Mouse (Mus musculus) kidney, embryonic 16.5 days (tissue): Measurements from ENCODE around the gene AU015836. TPM values are rescaled to one million over a fixed set of nuclear protein-coding genes. Genes with fewer than 3 reads are reported as not detected.
"Not testable (repeated sequence)": the region's sequence is repeated elsewhere in the genome, so short reads cannot be mapped to it uniquely, and the experiment has no call there.

Experiments
- ATAC-seq: fragments of 200-750 bp; cut with Nextera tagmentation; 2 replicates; pipeline ENCODE4 v1.8.0; 2017; ENCODE audit warnings: moderate TSS enrichment; ENCODE audit not compliant: low FRiP score, low TSS enrichment
- H3K27ac ChIP-seq: fragments of 300-500 bp; sonication (generic); 2 replicates; pipeline ENCODE4 v1.5.1; 2014; ENCODE audit warnings: low read length
- H3K27me3 ChIP-seq: fragments of 300-500 bp; sonication (generic); 2 replicates; pipeline ENCODE4 v1.6.1; 2014; ENCODE audit warnings: low read length, control low read depth, mixed read lengths; ENCODE audit not compliant: insufficient read depth
- H3K36me3 ChIP-seq: fragments of 300-500 bp; sonication (generic); 2 replicates; pipeline ENCODE4 v1.6.1; 2014; ENCODE audit warnings: low read length, control low read depth, mixed read lengths; ENCODE audit not compliant: insufficient read depth
- H3K4me1 ChIP-seq: fragments of 300-500 bp; sonication (generic); 2 replicates; pipeline ENCODE4 v1.6.1; 2014; ENCODE audit warnings: low read length, control low read depth, mixed read lengths; ENCODE audit not compliant: insufficient read depth
- H3K4me2 ChIP-seq: fragments of 300-500 bp; sonication (generic); replicated peaks from 2 replicates; pipeline ENCODE4 v1.6.1; 2014; ENCODE audit warnings: low read depth, low read length
- H3K4me3 ChIP-seq: fragments of 300-500 bp; sonication (generic); 2 replicates; pipeline ENCODE4 v1.5.1; 2014; ENCODE audit warnings: mild to moderate bottlenecking, low read length
- H3K9ac ChIP-seq: fragments of 300-500 bp; sonication (generic); replicated peaks from 2 replicates; pipeline ENCODE4 v1.6.1; 2014; ENCODE audit warnings: low read length
- H3K9me3 ChIP-seq: fragments of 300-500 bp; sonication (generic); 2 replicates; pipeline ENCODE4 v1.6.1; 2016; ENCODE audit warnings: low read length, control low read depth
- WGBS: fragments of 180-500 bp; shearing (Covaris S2); extraction: QIAGEN DNeasy Blood & Tissue Kit; methylation state at CpG from one replicate; pipeline ENCODE4 v1.1.7; 2014; 5-methylcytosine and 5-hydroxymethylcytosine counted together
- polyA plus RNA-seq: library from polyadenylated mRNA; unstranded; fragments of >200 nt; fragmentation: Nextera tagmentation; extraction: Ambion mirVana; gene quantifications from 2 replicates; pipeline ENCODE4 v1.2.1, GENCODE M21; 2015

AU015836 gene
- polyA plus RNA-seq = 0.12 and 0.25 TPM in 2 replicates

DNA sequence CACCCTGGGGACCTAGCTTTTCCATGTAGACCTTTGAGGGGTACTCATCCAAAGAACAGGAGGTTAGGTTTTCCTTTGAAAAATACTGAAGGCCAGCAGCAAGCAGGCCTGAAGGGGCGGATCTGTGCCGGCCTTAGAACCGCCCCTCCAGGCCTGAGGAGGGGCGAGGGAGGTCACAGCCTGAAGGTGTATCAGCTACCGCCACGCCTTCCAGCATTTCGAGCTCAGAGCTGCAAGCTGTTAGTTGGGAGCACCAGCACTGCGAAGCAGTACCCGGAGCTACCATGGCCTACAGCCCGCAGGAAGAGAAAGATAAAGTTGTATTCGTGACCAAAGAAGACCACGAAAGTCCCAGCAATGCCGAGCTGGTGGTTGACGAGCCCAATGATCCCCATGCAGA lies at the start of gene AU015836:
Gene AU015836, plus strand, starts transcription at position 216 of the 400 bp plus-strand sequence.
- Histone ChIP-seq H3K9me3 (no peaks in the 10 kb centered on the region), H3K36me3 (no peaks in the 10 kb centered on the region), H3K27ac (no peak within 1 kb of the TSS), H3K9ac (no peak within 1 kb of the TSS), H3K4me3 (no peak within 1 kb of the TSS), H3K4me1 (no peaks in the 10 kb centered on the region), H3K27me3 (peaks cover 13% of the 10 kb centered on the region; the same call in 1 of the 2 replicates), H3K4me2 (no peak within 1 kb of the TSS)
- no peak for ATAC-seq
- 62% methylated on average over 14 of the region's 14 CpGs for WGBS

DNA sequence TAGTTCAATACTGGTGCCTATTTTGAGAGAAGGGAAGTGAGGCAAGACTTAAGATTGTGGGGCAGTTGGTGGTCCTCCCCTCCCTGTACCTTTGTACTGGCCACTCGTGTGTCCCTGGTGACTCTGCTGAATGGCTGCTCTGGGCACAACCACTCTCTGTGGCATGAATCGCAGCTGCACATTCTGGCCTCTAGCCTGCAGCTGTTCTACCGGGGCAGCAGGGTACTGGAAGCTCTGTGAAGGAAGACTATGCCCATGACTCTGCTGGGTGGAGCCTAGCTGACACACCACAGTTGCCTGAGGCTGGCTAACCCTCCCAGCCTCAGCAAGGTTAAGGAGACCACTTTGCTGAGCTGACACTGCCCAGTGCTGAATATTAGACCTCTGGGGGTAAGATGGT lies 49.4 kb upstream of the AU015836 start:
- no peaks in the 10 kb centered on the region for H3K36me3 ChIP-seq
- WGBS = 76% methylated on average over 3 of the region's 3 CpGs
- H3K27me3 ChIP-seq = peaks cover 5% of the 10 kb centered on the region; the same call in 1 of the 2 replicates
- H3K4me3 ChIP-seq = no peak overlapping the region
- H3K4me2 ChIP-seq = no peak overlapping the region
- H3K27ac ChIP-seq = no peak overlapping the region
- H3K9ac ChIP-seq = no peak overlapping the region
- peaks cover 11% of the 10 kb centered on the region; the same call in 1 of the 2 replicates for H3K9me3 ChIP-seq
- H3K4me1 ChIP-seq = no peaks in the 10 kb centered on the region
- ATAC-seq = no peak

DNA sequence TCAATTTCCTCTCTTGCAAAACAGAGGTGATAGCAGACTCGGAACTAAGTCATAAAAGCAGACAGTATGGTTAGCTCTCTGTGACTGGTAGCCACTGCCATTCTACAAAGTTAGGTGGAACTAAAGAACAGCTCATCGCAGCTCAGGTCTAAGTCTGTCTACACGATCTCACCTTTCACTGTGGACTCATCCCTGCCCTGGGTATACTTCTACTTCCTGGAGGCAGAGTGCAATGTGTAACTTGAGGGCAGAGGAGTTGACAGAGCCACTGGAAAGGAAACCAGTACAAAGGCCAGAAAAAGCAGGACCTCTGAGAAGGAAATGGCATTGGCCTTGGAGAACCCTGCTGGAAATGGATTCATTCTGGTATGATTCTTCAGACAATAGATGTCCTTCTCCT lies 40.1 kb upstream of the AU015836 start:
- H3K9ac ChIP-seq = no peak overlapping the region
- H3K36me3 ChIP-seq = no peaks in the 10 kb centered on the region
- H3K9me3 ChIP-seq = no peaks in the 10 kb centered on the region
- peaks cover 10% of the 10 kb centered on the region; the same call in 1 of the 2 replicates for H3K27me3 ChIP-seq
- 63% methylated on average over 3 of the region's 3 CpGs for WGBS
- no peak overlapping the region for H3K27ac ChIP-seq
- no peak overlapping the region for H3K4me3 ChIP-seq
- no peak for ATAC-seq
- H3K4me1 ChIP-seq = no peaks in the 10 kb centered on the region
- H3K4me2 ChIP-seq = no peak overlapping the region

DNA sequence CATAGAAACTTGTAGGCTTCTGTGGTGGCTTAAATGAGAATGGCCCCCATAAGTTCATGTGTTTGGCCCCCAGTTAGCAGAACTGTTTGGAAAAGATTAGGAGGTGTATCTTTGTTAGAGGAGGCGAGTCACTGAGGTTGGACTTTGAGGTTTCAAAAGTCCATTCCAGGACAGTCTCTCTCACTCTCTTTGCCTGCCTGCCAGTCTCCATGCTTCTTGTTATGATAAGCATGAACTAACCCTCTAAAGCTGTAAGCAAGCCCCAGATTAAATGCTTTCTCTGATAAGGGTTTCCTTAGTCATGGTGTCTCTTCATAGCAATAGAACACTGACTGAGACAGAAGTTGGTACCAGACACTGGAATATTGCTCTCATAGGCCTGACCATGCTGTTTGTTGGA lies 39.7 kb upstream of the AU015836 start:
- ATAC-seq = no peak
- H3K9ac ChIP-seq = no peak overlapping the region
- WGBS = 75% methylated on average over 1 of the region's 1 CpGs

DNA sequence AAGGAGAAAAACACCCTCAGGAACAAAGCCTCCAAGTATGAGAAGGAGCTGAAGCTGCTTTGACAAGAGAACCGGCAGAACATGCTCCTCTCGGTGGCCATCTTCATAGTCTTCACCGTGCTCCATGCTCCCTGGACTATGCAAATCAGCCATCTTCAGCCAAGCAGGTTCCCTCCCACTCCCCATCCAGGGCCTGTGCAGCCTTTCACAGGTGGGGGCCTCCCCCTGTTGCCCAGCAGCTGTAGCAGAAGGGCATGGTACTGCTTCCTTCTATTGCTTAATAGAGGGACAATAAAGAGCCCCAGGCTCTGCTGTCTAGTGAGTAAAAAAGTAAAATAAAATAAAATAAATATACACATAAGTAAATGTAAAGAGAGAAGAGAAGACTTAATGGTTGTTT lies 36.8 kb upstream of the AU015836 start:
- H3K9me3 ChIP-seq = no peaks in the 10 kb centered on the region
- no peak overlapping the region for H3K27ac ChIP-seq
- ATAC-seq = no peak
- no peak overlapping the region for H3K4me2 ChIP-seq
- 83% methylated on average over 3 of the region's 3 CpGs for WGBS
- peaks cover 19% of the 10 kb centered on the region; the same call in 1 of the 2 replicates for H3K27me3 ChIP-seq
- no peak overlapping the region for H3K9ac ChIP-seq
- no peaks in the 10 kb centered on the region for H3K4me1 ChIP-seq
- no peaks in the 10 kb centered on the region for H3K36me3 ChIP-seq
- no peak overlapping the region for H3K4me3 ChIP-seq

More for the DNA sequence above, 39.7 kb upstream of the AU015836 start:
- H3K27me3 ChIP-seq = peaks cover 14% of the 10 kb centered on the region; the same call in 1 of the 2 replicates
- no peaks in the 10 kb centered on the region for H3K9me3 ChIP-seq
- H3K4me2 ChIP-seq = no peak overlapping the region
- H3K4me1 ChIP-seq = no peaks in the 10 kb centered on the region
- no peaks in the 10 kb centered on the region for H3K36me3 ChIP-seq
- no peak overlapping the region for H3K27ac ChIP-seq
- H3K4me3 ChIP-seq = no peak overlapping the region

DNA sequence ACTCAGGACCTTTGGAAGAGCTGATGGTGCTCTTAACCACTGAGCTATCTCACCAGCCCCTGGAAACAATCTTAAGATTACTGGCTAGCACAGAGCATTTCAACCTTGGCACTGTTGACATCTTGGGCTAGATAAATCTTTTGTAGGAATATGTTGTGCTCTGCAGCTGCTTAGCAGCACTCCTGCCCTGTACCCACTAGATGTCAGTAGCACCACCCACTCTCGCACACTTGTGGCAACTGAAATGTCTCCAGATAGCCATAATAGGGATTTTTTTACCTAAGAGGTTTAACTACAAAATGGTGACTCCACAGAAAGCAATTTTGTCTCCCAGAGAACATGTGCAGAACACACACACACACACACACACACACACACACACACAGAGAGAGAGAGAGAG lies 11.7 kb upstream of the AU015836 start:
- Histone ChIP-seq H3K4me3 (no peak overlapping the region), H3K4me2 (no peak overlapping the region), H3K4me1 (no peaks in the 10 kb centered on the region), H3K9me3 (no peaks in the 10 kb centered on the region), H3K9ac (no peak overlapping the region), H3K27me3 (peaks cover 19% of the 10 kb centered on the region; the same call in 1 of the 2 replicates), H3K36me3 (no peaks in the 10 kb centered on the region), H3K27ac (no peak overlapping the region)
- WGBS = 47% methylated on average over 1 of the region's 1 CpGs
- ATAC-seq = no peak; the same call in 1 of the 2 replicates

DNA sequence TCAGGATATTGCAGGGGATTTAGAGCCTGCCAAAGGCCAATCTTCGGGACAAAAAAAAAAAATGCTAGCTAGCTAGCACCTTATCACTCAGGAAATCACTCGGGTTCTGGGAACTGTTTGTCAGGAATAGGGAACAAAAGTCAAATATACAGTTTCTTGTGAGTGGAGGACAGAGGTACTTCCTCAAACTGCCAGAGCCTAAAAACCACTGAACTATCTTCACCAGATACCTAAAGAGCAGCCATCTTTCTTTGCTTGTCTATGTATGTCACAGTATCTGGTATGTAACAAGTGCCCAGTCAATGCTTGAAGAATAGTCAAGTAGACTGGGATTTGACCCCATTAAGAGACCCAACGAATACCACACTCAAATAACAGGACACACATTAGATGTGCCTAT lies 10.0 kb upstream of the AU015836 start:
- no peak for ATAC-seq
- H3K9me3 ChIP-seq = no peaks in the 10 kb centered on the region
- no peak overlapping the region for H3K27ac ChIP-seq
- peaks cover 19% of the 10 kb centered on the region; the same call in 1 of the 2 replicates for H3K27me3 ChIP-seq
- no peaks in the 10 kb centered on the region for H3K36me3 ChIP-seq
- 73% methylated on average over 3 of the region's 3 CpGs for WGBS
- no peak overlapping the region for H3K9ac ChIP-seq
- H3K4me2 ChIP-seq = no peak overlapping the region
- H3K4me1 ChIP-seq = no peaks in the 10 kb centered on the region
- H3K4me3 ChIP-seq = no peak overlapping the region

DNA sequence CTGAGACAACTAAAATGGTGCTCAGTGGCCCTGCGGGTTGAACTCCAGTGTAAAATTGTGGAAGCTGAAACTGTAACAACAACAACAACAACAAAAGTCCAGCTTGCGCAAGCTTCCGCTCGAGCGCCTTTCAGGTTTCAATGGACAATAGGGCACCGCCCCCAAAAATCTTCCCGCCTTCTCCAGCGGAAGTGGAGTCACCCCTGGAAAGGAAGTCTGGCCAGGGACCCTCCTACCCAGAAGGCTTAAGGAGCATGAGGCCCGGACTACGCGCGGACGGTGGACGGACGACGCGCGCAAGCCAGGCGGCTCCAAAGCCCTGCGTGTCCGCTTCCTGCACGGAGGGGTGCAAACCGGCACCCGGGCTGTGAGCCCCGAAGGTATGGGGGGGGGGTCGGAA lies 11.9 kb downstream of the AU015836 start:
- Histone ChIP-seq H3K9ac (no peak overlapping the region), H3K36me3 (no peaks in the 10 kb centered on the region), H3K4me1 (no peaks in the 10 kb centered on the region), H3K9me3 (no peaks in the 10 kb centered on the region), H3K27ac (no peak overlapping the region), H3K4me2 (no peak overlapping the region), H3K4me3 (no peak overlapping the region), H3K27me3 (peaks cover 15% of the 10 kb centered on the region; the same call in 1 of the 2 replicates)
- 88% methylated on average over 26 of the region's 26 CpGs for whole genome bisulfite sequencing
- ATAC-seq = no peak

DNA sequence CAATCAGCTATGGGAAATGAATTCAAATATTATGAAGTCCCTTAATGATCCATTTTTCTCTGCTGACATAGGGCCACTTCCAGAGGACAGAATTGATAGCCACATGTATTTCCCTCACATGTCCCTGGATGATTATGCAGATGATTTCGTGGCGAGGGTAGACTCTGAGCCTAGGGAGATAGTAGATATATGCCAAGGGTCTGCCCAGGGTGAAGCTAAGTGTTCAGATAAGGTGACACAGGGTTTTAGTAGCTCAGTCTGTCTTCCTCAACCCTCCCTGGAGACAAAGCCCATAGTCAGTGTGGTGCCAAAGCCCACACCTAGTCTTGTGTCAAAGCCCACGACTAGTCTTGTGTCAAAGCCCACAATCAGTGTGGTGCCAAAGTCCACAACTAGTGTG lies 13.7 kb downstream of the AU015836 start:
- no peak overlapping the region for H3K9ac ChIP-seq
- H3K9me3 ChIP-seq = no peaks in the 10 kb centered on the region
- H3K4me2 ChIP-seq = no peak overlapping the region
- no peak for ATAC-seq
- no peaks in the 10 kb centered on the region for H3K4me1 ChIP-seq
- 79% methylated on average over 3 of the region's 3 CpGs for WGBS
- no peak overlapping the region for H3K4me3 ChIP-seq
- peaks cover 11% of the 10 kb centered on the region; the same call in 1 of the 2 replicates for H3K27me3 ChIP-seq
- no peaks in the 10 kb centered on the region for H3K36me3 ChIP-seq
- no peak overlapping the region for H3K27ac ChIP-seq

DNA sequence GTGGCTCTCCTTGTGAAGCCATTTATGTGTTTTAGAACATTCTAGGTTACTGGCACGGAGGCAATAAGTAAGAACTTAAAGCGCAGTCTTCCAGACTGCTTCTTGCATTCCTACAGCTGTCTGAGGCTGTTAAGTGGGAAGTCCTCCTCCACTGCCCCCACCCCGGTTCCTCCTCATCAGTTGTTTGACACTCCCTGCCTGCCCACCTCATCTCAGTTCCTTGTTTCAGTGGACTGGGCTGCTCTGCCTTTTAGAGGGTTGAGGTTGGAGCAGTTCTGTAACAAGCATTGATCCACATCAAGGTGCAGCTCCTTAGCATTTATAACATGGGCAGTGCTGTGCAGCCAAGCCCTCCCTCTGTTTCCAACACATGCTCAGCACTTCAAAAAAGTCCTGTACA lies 16.6 kb downstream of the AU015836 start:
- H3K36me3 ChIP-seq, H3K27ac ChIP-seq, H3K9ac ChIP-seq, H3K4me3 ChIP-seq, H3K9me3 ChIP-seq, ATAC-seq, H3K4me1 ChIP-seq, H3K4me2 ChIP-seq: not testable (repeated sequence)
- H3K27me3 ChIP-seq = peaks cover 18% of the 10 kb centered on the region
- 80% methylated on average over 1 of the region's 3 CpGs for WGBS
